ENCODE assay signal across 13 mouse cellular contexts in genomic region chr17:26490910-26491309, GRCm38 (mm10).
DNase-seq lines count a peak whose midpoint lies in the region; ATAC-seq and TF ChIP-seq lines count a peak whose summit lies in the region.
"Had no signal": no experiment of that assay in that cellular context is flagged by ENCODE, and none has a peak within 500 bp of the region (broad histone marks: within the 10 kb centered on the region; RNA-seq: fewer than 3 reads in every experiment).

No protein-coding gene starts in this region.

- H3K4me3 ChIP-seq in embryonic facial prominence, embryonic 15.5 days (replicated peaks), result no peak overlapping the region
- H3K4me3 ChIP-seq in embryonic facial prominence, embryonic 10.5 days, result no peak overlapping the region
- H3K4me3 ChIP-seq in lung, adult 2 months (replicated peaks; ENCODE audit: extremely low read depth, low read depth, low read length), result no peak overlapping the region
- no peak overlapping the region for H3K4me3 ChIP-seq in forebrain, embryonic 13.5 days
- no peak overlapping the region for H3K4me3 ChIP-seq in midbrain, embryonic 13.5 days (replicated peaks)
- H3K4me3 ChIP-seq: forebrain, embryonic 10.5 days; left cerebral cortex, adult 2 months; liver, embryonic 15.5 days had no signal

- TF ChIP-seq CTCF in lung, adult 2 months (IDR thresholded peaks at IDR 0.05; ENCODE audit: insufficient read depth, low read length), result no peak

- no peaks in the 10 kb centered on the region for H3K27me3 ChIP-seq in embryonic facial prominence, embryonic 15.5 days
- no peaks in the 10 kb centered on the region for H3K27me3 ChIP-seq in embryonic facial prominence, embryonic 10.5 days (replicated peaks; ENCODE audit: low read depth, poor library complexity, severe bottlenecking)
- H3K27me3 ChIP-seq in forebrain, embryonic 13.5 days, result no peaks in the 10 kb centered on the region
- H3K27me3 ChIP-seq in midbrain, embryonic 13.5 days, result no peaks in the 10 kb centered on the region
- H3K27me3 ChIP-seq: liver, embryonic 15.5 days had no signal

- intact Hi-C loops in heart, postnatal 14 days (cut with DNase I), result loop anchor here (2.0 kb wide), 1 partner anchor 16 kb away; no protein-coding TSS in a partner anchor

- no peaks in the 10 kb centered on the region for H3K36me3 ChIP-seq in embryonic facial prominence, embryonic 15.5 days
- H3K36me3 ChIP-seq in embryonic facial prominence, embryonic 10.5 days (replicated peaks), result no peaks in the 10 kb centered on the region
- no peaks in the 10 kb centered on the region for H3K36me3 ChIP-seq in forebrain, embryonic 13.5 days (ENCODE audit: poor library complexity, severe bottlenecking)
- no peaks in the 10 kb centered on the region for H3K36me3 ChIP-seq in midbrain, embryonic 13.5 days
- H3K36me3 ChIP-seq: forebrain, embryonic 10.5 days; liver, embryonic 15.5 days had no signal

- H3K4me2 ChIP-seq in embryonic facial prominence, embryonic 15.5 days (replicated peaks), result no peak overlapping the region
- H3K4me2 ChIP-seq in forebrain, embryonic 13.5 days, result no peak overlapping the region
- H3K4me2 ChIP-seq in midbrain, embryonic 13.5 days (replicated peaks), result no peak overlapping the region
- H3K4me2 ChIP-seq: liver, embryonic 15.5 days had no signal

- no peak for DNase-seq in embryonic facial prominence, embryonic 10.5 days (ENCODE audit: low spot score)
- DNase-seq in lung, postnatal 10 days, result peak; percentile 55
- DNase-seq in lung, adult 2 months, result no peak
- DNase-seq in heart, postnatal 14 days, result peak; percentile 59 to 79
- DNase-seq in urinary bladder, postnatal 36 days (ENCODE audit: low spot score in 2 of 2), result no peak
- DNase-seq: retina, postnatal 1 day had no signal

- 26% methylated on average over 2 of the region's 2 CpGs for WGBS in embryonic facial prominence, embryonic 15.5 days
- 79% methylated on average over 2 of the region's 2 CpGs for WGBS in embryonic facial prominence, embryonic 10.5 days
- 34% methylated on average over 2 of the region's 2 CpGs for WGBS in lung, adult 2 months
- WGBS in forebrain, embryonic 13.5 days, result 91% methylated on average over 2 of the region's 2 CpGs
- 87% methylated on average over 2 of the region's 2 CpGs for WGBS in midbrain, embryonic 13.5 days

- no peak overlapping the region for H3K9ac ChIP-seq in embryonic facial prominence, embryonic 15.5 days
- no peak overlapping the region for H3K9ac ChIP-seq in forebrain, embryonic 13.5 days
- no peak overlapping the region for H3K9ac ChIP-seq in midbrain, embryonic 13.5 days (replicated peaks)
- H3K9ac ChIP-seq: liver, embryonic 15.5 days had no signal

- TF ChIP-seq POLR2A in lung, adult 2 months (IDR thresholded peaks at IDR 0.05; ENCODE audit: borderline replicate concordance, extremely low read depth, low read depth, low read length), result no peak

- H3K27ac ChIP-seq in embryonic facial prominence, embryonic 15.5 days (replicated peaks), result 0 out of 2 replicates have a peak overlapping the region, but pooled peaks have one; percentile 39
- H3K27ac ChIP-seq in embryonic facial prominence, embryonic 10.5 days (replicated peaks), result no peak overlapping the region
- H3K27ac ChIP-seq in forebrain, embryonic 13.5 days, result no peak overlapping the region
- no peak overlapping the region for H3K27ac ChIP-seq in midbrain, embryonic 13.5 days
- H3K27ac ChIP-seq: forebrain, embryonic 10.5 days; left cerebral cortex, adult 2 months; liver, embryonic 15.5 days had no signal

- peaks cover 4% of the 10 kb centered on the region for H3K9me3 ChIP-seq in embryonic facial prominence, embryonic 15.5 days (replicated peaks)
- H3K9me3 ChIP-seq in embryonic facial prominence, embryonic 10.5 days, result peaks cover 16% of the 10 kb centered on the region
- peaks cover 11% of the 10 kb centered on the region for H3K9me3 ChIP-seq in forebrain, embryonic 13.5 days (replicated peaks)
- 0 out of 2 replicates have a peak, but pooled peaks cover 8% of the 10 kb centered on the region for H3K9me3 ChIP-seq in midbrain, embryonic 13.5 days

- no peak for ATAC-seq in embryonic facial prominence, embryonic 15.5 days (ENCODE audit: insufficient number of reproducible peaks, low FRiP score, low TSS enrichment, low read depth)
- ATAC-seq in forebrain, embryonic 13.5 days, result no peak
- no peak for ATAC-seq in midbrain, embryonic 13.5 days
- ATAC-seq: intestine, postnatal 0 days had no signal

- peaks cover 13% of the 10 kb centered on the region for H3K4me1 ChIP-seq in embryonic facial prominence, embryonic 15.5 days
- no peaks in the 10 kb centered on the region for H3K4me1 ChIP-seq in embryonic facial prominence, embryonic 10.5 days
- peaks cover 9% of the 10 kb centered on the region for H3K4me1 ChIP-seq in lung, adult 2 months (ENCODE audit: control insufficient read depth, insufficient read depth, low read length)
- no peaks in the 10 kb centered on the region for H3K4me1 ChIP-seq in forebrain, embryonic 13.5 days
- H3K4me1 ChIP-seq in midbrain, embryonic 13.5 days (replicated peaks), result no peaks in the 10 kb centered on the region
- H3K4me1 ChIP-seq: forebrain, embryonic 10.5 days; liver, embryonic 15.5 days had no signal

Comparison
In these comparisons a context has a peak if more than half of its experiments do, and no peak if none do; other contexts are left out.
1. DNase-seq: peak in lung, postnatal 10 days (single experiment) and heart, postnatal 14 days (2 of 2); none in embryonic facial prominence, embryonic 10.5 days (single experiment), lung, adult 2 months (single experiment) and urinary bladder, postnatal 36 days (0 of 2).